ENCODE assay signal across 8 mouse cellular contexts in the genomic region with DNA sequence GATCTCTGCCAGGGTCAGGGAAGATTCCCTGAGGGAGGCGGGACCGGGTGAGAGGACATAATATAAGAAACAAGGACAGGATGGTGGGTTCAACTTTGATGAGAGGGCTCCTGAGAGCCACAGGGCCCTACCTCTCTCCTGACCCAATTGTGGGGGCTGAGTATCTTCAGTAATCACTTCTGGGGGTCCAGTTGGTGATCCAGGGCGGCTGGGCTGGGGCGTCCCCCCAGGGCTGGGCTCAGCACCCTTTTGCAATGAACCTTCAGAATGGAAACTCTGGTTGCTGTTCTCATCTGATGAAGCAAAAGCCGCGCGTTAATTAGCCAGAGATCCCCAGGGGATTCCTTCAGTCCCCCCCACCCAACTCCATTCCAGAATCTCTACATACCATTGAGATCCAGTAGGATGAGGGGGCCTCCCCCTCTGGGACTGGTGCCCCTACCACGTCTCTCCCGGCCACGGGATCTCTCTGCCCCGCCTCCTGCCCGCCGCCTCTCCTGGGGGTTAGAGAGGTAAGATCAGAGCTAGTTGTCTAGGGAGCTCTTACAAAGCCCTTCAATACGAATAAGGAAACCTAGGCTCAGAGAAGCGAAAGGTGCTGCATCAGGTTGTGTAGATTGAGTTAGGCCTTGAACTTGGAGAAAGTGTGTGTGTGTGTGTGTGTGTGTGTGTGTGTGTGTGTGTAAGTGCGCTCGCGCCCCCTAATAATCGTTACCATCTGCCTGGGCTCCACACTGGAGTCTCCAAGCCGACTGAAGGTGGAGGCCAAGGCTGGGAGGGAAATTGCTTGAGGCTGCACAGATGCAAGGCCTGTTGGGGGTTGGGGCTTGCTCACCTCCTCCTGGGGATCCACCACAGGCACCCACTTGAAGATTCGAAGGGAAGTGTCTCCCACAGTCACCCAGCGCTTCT. TPM values are rescaled to one million over a fixed set of nuclear protein-coding genes. Genes with fewer than 3 reads are reported as not detected.
DNase-seq lines count a peak whose midpoint lies in the region; ATAC-seq and TF ChIP-seq lines count a peak whose summit lies in the region.

No protein-coding gene starts in this region.

- WGBS in heart, adult 2 months = 64% methylated on average over 22 of the region's 22 CpGs
- 25% methylated on average over 22 of the region's 22 CpGs for WGBS in intestine, embryonic 14.5 days
- 26% methylated on average over 22 of the region's 22 CpGs for WGBS in midbrain, embryonic 13.5 days

- TF ChIP-seq CTCF in heart, adult 2 months (IDR thresholded peaks at IDR 0.05) = no peak
- TF ChIP-seq CTCF in ES-Bruce4 (IDR thresholded peaks at IDR 0.05; ENCODE audit: low read depth, low read length) = no peak

- no peak for TF ChIP-seq POLR2A in heart, adult 2 months (IDR thresholded peaks at IDR 0.05; ENCODE audit: insufficient read depth, low read depth, low read length)
- TF ChIP-seq POLR2A in ES-Bruce4 (IDR thresholded peaks at IDR 0.05; ENCODE audit: insufficient read depth, low read length) = no peak

- TF ChIP-seq EP300 in heart, adult 2 months (IDR thresholded peaks at IDR 0.05; ENCODE audit: insufficient read depth, low read depth, low read length) = no peak
- no peak for TF ChIP-seq EP300 in ES-Bruce4 (IDR thresholded peaks at IDR 0.05; ENCODE audit: insufficient read depth, low read depth, low read length)

- no peaks in the 10 kb centered on the region for H3K79me2 ChIP-seq in heart, adult 2 months (replicated peaks; ENCODE audit: control insufficient read depth, insufficient read depth, low read length)

- H3K27ac ChIP-seq in heart, adult 2 months = peak overlapping the region; percentile 96
- no peak overlapping the region for H3K27ac ChIP-seq in ES-Bruce4 (ENCODE audit: insufficient read depth, low read length)
- peak overlapping the region; percentile 98 for H3K27ac ChIP-seq in intestine, embryonic 14.5 days (ENCODE audit: low read depth)
- peak overlapping the region; percentile 95 for H3K27ac ChIP-seq in midbrain, embryonic 13.5 days

- peak overlapping the region; percentile 73 for H3K4me2 ChIP-seq in intestine, embryonic 14.5 days (ENCODE audit: low read length)
- H3K4me2 ChIP-seq in midbrain, embryonic 13.5 days (replicated peaks) = peak overlapping the region; percentile 58

- peak overlapping the region; percentile 91 for H3K4me3 ChIP-seq in heart, adult 2 months
- H3K4me3 ChIP-seq in ES-Bruce4 (ENCODE audit: low read depth, low read length) = peak overlapping the region; percentile 75
- H3K4me3 ChIP-seq in intestine, embryonic 14.5 days (ENCODE audit: low read depth, low read length) = peak overlapping the region; percentile 63
- H3K4me3 ChIP-seq in midbrain, embryonic 13.5 days (replicated peaks) = peak overlapping the region; percentile 80

- no peaks in the 10 kb centered on the region for H3K9me3 ChIP-seq in ES-Bruce4 (replicated peaks; ENCODE audit: control insufficient read depth, insufficient read depth, low read length, poor library complexity, severe bottlenecking)
- no peaks in the 10 kb centered on the region for H3K9me3 ChIP-seq in intestine, embryonic 14.5 days (ENCODE audit: control insufficient read depth, low read length)
- no peaks in the 10 kb centered on the region for H3K9me3 ChIP-seq in midbrain, embryonic 13.5 days

- H3K36me3 ChIP-seq in heart, adult 2 months (ENCODE audit: control insufficient read depth, insufficient read depth, low read length) = no peaks in the 10 kb centered on the region
- H3K36me3 ChIP-seq in ES-Bruce4 (ENCODE audit: control insufficient read depth, insufficient read depth, low read length, poor library complexity, severe bottlenecking) = peaks cover 5% of the 10 kb centered on the region; the same call in 1 of the 2 replicates
- peaks cover 42% of the 10 kb centered on the region for H3K36me3 ChIP-seq in intestine, embryonic 14.5 days (ENCODE audit: control insufficient read depth, insufficient read depth, low read length)
- peaks cover 35% of the 10 kb centered on the region for H3K36me3 ChIP-seq in midbrain, embryonic 13.5 days

- H3K9ac ChIP-seq in heart, adult 2 months (ENCODE audit: low read depth, low read length) = peak overlapping the region; percentile 88
- H3K9ac ChIP-seq in ES-Bruce4 (ENCODE audit: low read depth, poor library complexity, severe bottlenecking) = 0 out of 2 replicates have a peak overlapping the region, but pooled peaks have one; percentile 80
- peak overlapping the region; percentile 83 for H3K9ac ChIP-seq in intestine, embryonic 14.5 days (ENCODE audit: low read length)
- peak overlapping the region; percentile 87 for H3K9ac ChIP-seq in midbrain, embryonic 13.5 days (replicated peaks)

- peaks cover 9% of the 10 kb centered on the region for H3K4me1 ChIP-seq in heart, adult 2 months (ENCODE audit: control insufficient read depth, insufficient read depth, low read length)
- H3K4me1 ChIP-seq in ES-Bruce4 (ENCODE audit: control insufficient read depth, insufficient read depth, low read length) = no peaks in the 10 kb centered on the region
- peaks cover 27% of the 10 kb centered on the region for H3K4me1 ChIP-seq in intestine, embryonic 14.5 days (replicated peaks; ENCODE audit: control insufficient read depth, insufficient read depth, low read length)
- peaks cover 25% of the 10 kb centered on the region for H3K4me1 ChIP-seq in midbrain, embryonic 13.5 days (replicated peaks)

- ATAC-seq in intestine, embryonic 14.5 days (replicated peaks; ENCODE audit: low FRiP score, low TSS enrichment, low read depth) = peak; percentile 5; the same call in 1 of the 2 replicates
- 0 out of 2 replicates have a peak, but pooled peaks have one; percentile 1 for ATAC-seq in midbrain, embryonic 13.5 days

- peak in 1 of 2 experiments; percentile 28 for DNase-seq in heart, adult 2 months
- no peak for DNase-seq in heart, adult 18-20 months
- DNase-seq in embryo, embryonic 11 days = peak; percentile 77
- no peak for DNase-seq in intestine, embryonic 14.5 days (ENCODE audit: low spot score)
- no peak for DNase-seq in left cerebral cortex, adult 11 months (ENCODE audit: low spot score)
- DNase-seq in gastrocnemius, postnatal 25 days = no peak

- no peaks in the 10 kb centered on the region for H3K27me3 ChIP-seq in heart, adult 2 months (ENCODE audit: control insufficient read depth, insufficient read depth, low read length)
- H3K27me3 ChIP-seq in ES-Bruce4 (ENCODE audit: control insufficient read depth, insufficient read depth, low read length, poor library complexity, severe bottlenecking) = no peaks in the 10 kb centered on the region
- no peaks in the 10 kb centered on the region for H3K27me3 ChIP-seq in intestine, embryonic 14.5 days (replicated peaks; ENCODE audit: control insufficient read depth, insufficient read depth, low read length)
- no peaks in the 10 kb centered on the region for H3K27me3 ChIP-seq in midbrain, embryonic 13.5 days

- intact Hi-C loops in heart, adult 2 months (cut with DNase I) = loop anchor here (2.0 to 5.0 kb wide), 2 partner anchors 14 to 120 kb away; a partner anchor contains a TSS

RNA-seq across cellular contexts. Expression of a gene that starts 1.4 kb away (rescaled TPM):
- total RNA-seq in heart, adult 2 months (2021) = 10 to 100 TPM; 34.1 to 34.5 TPM
- 13.5 and 13.6 TPM in 2 replicates for polyA plus RNA-seq in heart, adult 2 months (2012; rRNA removed)
- 10 to 100 TPM; 34.1 to 35.4 TPM for total RNA-seq in heart, adult 18-20 months (2021)
- 48.6 and 49.8 TPM in 2 replicates for polyA plus RNA-seq in ES-Bruce4 (2011; ENCODE audit: insufficient read depth, insufficient read length, low read depth, missing spikeins)
- polyA plus RNA-seq in intestine, embryonic 14.5 days (2014; fragmentation: Nextera tagmentation; extraction: Ambion mirVana) = 50.3 and 56.4 TPM in 2 replicates
- polyA plus RNA-seq in midbrain, embryonic 13.5 days (2015; fragmentation: Nextera tagmentation; extraction: Ambion mirVana) = 39.2 and 52.2 TPM in 2 replicates
- 10 to 100 TPM; 41.2 to 41.7 TPM for total RNA-seq in gastrocnemius, postnatal 25 days (2021)

RNA-seq across cellular contexts. Expression of a gene that starts 5.2 kb away (rescaled TPM):
- 1 to 10 TPM; 6.6 to 8.7 TPM for total RNA-seq in heart, adult 2 months (2021)
- polyA plus RNA-seq in heart, adult 2 months (2012; rRNA removed) = 15.3 and 24.5 TPM in 2 replicates
- 1 to 10 TPM; 8.8 to 9.7 TPM for total RNA-seq in heart, adult 18-20 months (2021)
- polyA plus RNA-seq in ES-Bruce4 (2011; ENCODE audit: insufficient read depth, insufficient read length, low read depth, missing spikeins) = 8.8 and 13.9 TPM in 2 replicates
- polyA plus RNA-seq in intestine, embryonic 14.5 days (2014; fragmentation: Nextera tagmentation; extraction: Ambion mirVana) = 13.6 and 14.0 TPM in 2 replicates
- polyA plus RNA-seq in midbrain, embryonic 13.5 days (2015; fragmentation: Nextera tagmentation; extraction: Ambion mirVana) = 1.6 and 3.0 TPM in 2 replicates
- total RNA-seq in gastrocnemius, postnatal 25 days (2021) = 10 to 100 TPM; 13.8 to 15.1 TPM

RNA-seq across cellular contexts. Expression of a gene that starts 24.7 kb away (rescaled TPM):
- not detected for total RNA-seq in heart, adult 2 months (2021)
- polyA plus RNA-seq in heart, adult 2 months (2012; rRNA removed) = not detected in 2 replicates
- not detected for total RNA-seq in heart, adult 18-20 months (2021)
- polyA plus RNA-seq in ES-Bruce4 (2011; ENCODE audit: insufficient read depth, insufficient read length, low read depth, missing spikeins) = not detected in 2 replicates
- 0.27 and 0.30 TPM in 2 replicates for polyA plus RNA-seq in intestine, embryonic 14.5 days (2014; fragmentation: Nextera tagmentation; extraction: Ambion mirVana)
- 0.14 and 0.17 TPM in 2 replicates for polyA plus RNA-seq in midbrain, embryonic 13.5 days (2015; fragmentation: Nextera tagmentation; extraction: Ambion mirVana)
- not detected for total RNA-seq in gastrocnemius, postnatal 25 days (2021)

RNA-seq across cellular contexts. Expression of a gene that starts 37.0 kb away (rescaled TPM):
- 1 to 10 TPM; 3.3 to 3.4 TPM for total RNA-seq in heart, adult 2 months (2021)
- 4.1 and 4.8 TPM in 2 replicates for polyA plus RNA-seq in heart, adult 2 months (2012; rRNA removed)
- total RNA-seq in heart, adult 18-20 months (2021) = 1 to 10 TPM; 3.3 to 4.0 TPM
- polyA plus RNA-seq in ES-Bruce4 (2011; ENCODE audit: insufficient read depth, insufficient read length, low read depth, missing spikeins) = 55.1 and 58.3 TPM in 2 replicates
- polyA plus RNA-seq in intestine, embryonic 14.5 days (2014; fragmentation: Nextera tagmentation; extraction: Ambion mirVana) = 3.3 and 4.2 TPM in 2 replicates
- 10.6 and 11.6 TPM in 2 replicates for polyA plus RNA-seq in midbrain, embryonic 13.5 days (2015; fragmentation: Nextera tagmentation; extraction: Ambion mirVana)
- total RNA-seq in gastrocnemius, postnatal 25 days (2021) = 1 to 10 TPM; 1.9 to 2.4 TPM
